Mouse (Mus musculus) bone marrow, adult 2 months (tissue): ENCODE results near the gene Vac14.

ENCODE experiments used
- CTCF ChIP-seq: fragments of 200-500 bp; IDR thresholded peaks from 2 replicates; pipeline ENCODE4 v1.5.1; 2011; ENCODE audit warnings: low read length, control low read depth; ENCODE audit not compliant: control insufficient read depth, insufficient read depth
- POLR2A ChIP-seq: fragments of 200-500 bp; IDR thresholded peaks from 2 replicates; pipeline ENCODE4 v1.6.1; 2011; ENCODE audit warnings: low read depth, mild to moderate bottlenecking, control low read depth, low read length, borderline replicate concordance; ENCODE audit not compliant: control insufficient read depth

DNA sequence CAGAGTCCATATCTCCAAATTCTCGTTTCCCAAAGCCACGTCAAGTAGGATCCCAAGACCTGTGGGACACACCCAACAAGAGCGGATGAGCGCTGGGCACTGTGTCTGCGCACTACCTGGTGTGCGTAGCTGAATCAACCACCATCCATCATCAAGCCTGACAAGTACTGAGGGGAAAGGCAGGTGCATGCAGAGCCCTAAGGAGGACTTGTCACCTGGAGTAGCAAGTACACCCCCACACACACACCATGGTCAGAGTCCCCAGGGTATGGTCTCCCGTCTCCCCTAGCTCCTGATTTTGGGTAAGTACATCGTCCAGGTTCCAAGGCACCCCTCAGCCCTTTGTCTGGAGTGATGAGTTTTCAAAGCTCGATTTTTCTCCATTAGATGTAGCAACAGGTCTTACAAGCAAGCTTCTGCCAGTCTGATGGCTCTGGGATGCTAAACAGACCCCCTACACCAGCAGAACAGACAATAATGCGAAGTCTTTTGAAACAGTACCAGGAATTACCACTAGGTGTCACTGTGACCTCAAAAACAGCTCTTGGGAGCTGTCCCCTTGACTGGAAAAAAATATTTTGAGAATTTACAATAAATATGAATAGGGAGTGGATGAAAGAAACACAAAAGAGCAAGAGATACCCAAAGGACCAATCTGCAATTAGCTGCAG lies 131.2 kb downstream of the Vac14 start:
- TF ChIP-seq CTCF = no peak
- no peak for TF ChIP-seq POLR2A
